Mouse (Mus musculus) heart, embryonic 15.5 days (tissue): ENCODE data around the gene Casq2. TPM values are rescaled to one million over a fixed set of nuclear protein-coding genes. Genes with fewer than 3 reads are reported as not detected.
A peak's percentile ranks its signal among the peaks of the same experiment; 100 is the strongest.

ENCODE experiments used
- ATAC-seq: fragments of 200-750 bp; cut with Nextera tagmentation; replicated peaks from 2 replicates; pipeline ENCODE4 v1.8.0; 2017; ENCODE audit warnings: low read depth, moderate TSS enrichment; ENCODE audit not compliant: insufficient number of reproducible peaks, insufficient read depth, low FRiP score
- H3K27ac ChIP-seq: fragments of 300-500 bp; sonication (generic); 2 replicates; pipeline ENCODE4 v1.5.1; 2015; ENCODE audit warnings: mild to moderate bottlenecking, inconsistent platforms
- H3K27me3 ChIP-seq: fragments of 300-500 bp; sonication (generic); 2 replicates; pipeline ENCODE4 v1.6.1; 2015; ENCODE audit warnings: inconsistent platforms
- H3K36me3 ChIP-seq: fragments of 300-500 bp; sonication (generic); 2 replicates; pipeline ENCODE4 v1.6.1; 2015; ENCODE audit warnings: mild to moderate bottlenecking, inconsistent platforms
- H3K4me1 ChIP-seq: fragments of 300-500 bp; sonication (generic); replicated peaks from 2 replicates; pipeline ENCODE4 v1.6.1; 2015; ENCODE audit warnings: inconsistent platforms
- H3K4me2 ChIP-seq: fragments of 300-500 bp; sonication (generic); 2 replicates; pipeline ENCODE4 v1.6.1; 2015; ENCODE audit warnings: inconsistent platforms, mild to moderate bottlenecking, moderate library complexity
- H3K4me3 ChIP-seq: fragments of 300-500 bp; sonication (generic); 2 replicates; pipeline ENCODE4 v1.5.1; 2015; ENCODE audit warnings: mild to moderate bottlenecking, inconsistent platforms
- H3K9ac ChIP-seq: fragments of 300-500 bp; sonication (generic); 2 replicates; pipeline ENCODE4 v1.6.1; 2015; ENCODE audit warnings: mild to moderate bottlenecking, inconsistent platforms
- H3K9me3 ChIP-seq: fragments of 300-500 bp; sonication (generic); replicated peaks from 2 replicates; pipeline ENCODE4 v1.6.1; 2016; ENCODE audit warnings: inconsistent platforms
- WGBS: fragments of 180-500 bp; shearing (Covaris S2); methylation state at CpG from one replicate; pipeline ENCODE4 v1.1.7; 2015; ENCODE audit warnings: mixed read lengths; 5-methylcytosine and 5-hydroxymethylcytosine counted together
- polyA plus RNA-seq: library from polyadenylated mRNA; unstranded; fragments of >200 nt; fragmentation: Nextera tagmentation; extraction: Ambion mirVana; gene quantifications from 2 replicates; pipeline ENCODE4 v1.2.1, GENCODE M21; 2015

Gene Casq2
- polyA plus RNA-seq, 1 experiment from 2014 or later: 565 TPM

DNA sequence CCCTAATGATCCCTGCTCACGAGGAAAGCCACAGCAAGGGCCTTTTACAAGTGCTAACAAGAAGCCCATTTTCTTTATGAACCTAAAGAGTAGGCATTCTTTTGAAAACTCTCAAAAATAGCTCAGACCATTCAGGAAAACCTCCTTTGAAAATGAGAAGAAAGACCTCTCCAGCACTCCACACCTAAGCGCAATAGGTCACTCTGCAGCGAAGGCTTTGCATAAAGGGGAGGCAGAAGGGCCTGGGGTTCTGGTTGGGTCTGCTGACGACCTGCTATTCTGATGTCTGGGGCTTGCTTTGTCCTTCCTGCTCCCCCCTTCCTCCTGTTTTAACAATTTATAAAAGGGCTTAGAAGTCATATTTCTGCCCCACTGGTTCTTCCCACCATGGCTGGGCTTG is 93.7 kb downstream of the Casq2 start:
- ATAC-seq: no peak
- Histone ChIP-seq H3K9ac (no peak overlapping the region), H3K4me1 (peaks cover 26% of the 10 kb centered on the region), H3K9me3 (no peaks in the 10 kb centered on the region), H3K27me3 (no peaks in the 10 kb centered on the region), H3K4me2 (no peak overlapping the region), H3K36me3 (peaks cover 17% of the 10 kb centered on the region), H3K27ac (no peak overlapping the region; the same call in 1 of the 2 replicates), H3K4me3 (no peak overlapping the region)
- WGBS: 89% methylated on average over 4 of the region's 4 CpGs

DNA sequence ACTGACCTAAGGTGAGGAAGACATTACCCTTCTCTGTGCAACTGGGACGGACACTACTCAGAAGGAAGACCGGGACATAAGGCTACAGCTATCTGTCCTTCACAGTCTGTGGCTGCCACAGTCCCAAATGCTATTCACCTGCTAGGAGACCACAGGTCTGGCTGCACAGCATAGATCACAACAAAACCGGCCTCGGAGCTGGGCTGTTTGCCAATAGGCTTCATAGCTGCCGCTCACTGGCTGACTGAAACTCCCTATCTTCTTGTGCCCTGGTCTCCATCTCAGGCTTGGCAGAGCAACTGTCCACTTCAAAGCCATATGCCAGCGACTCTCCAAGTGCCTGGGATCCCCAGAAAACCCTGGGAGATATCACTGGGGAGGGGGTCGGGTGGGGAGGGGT is 94.5 kb downstream of the Casq2 start:
- Histone ChIP-seq H3K27ac (peak overlapping the region; percentile 68), H3K4me3 (no peak overlapping the region), H3K9ac (no peak overlapping the region), H3K9me3 (no peaks in the 10 kb centered on the region), H3K36me3 (peaks cover 18% of the 10 kb centered on the region), H3K4me2 (no peak overlapping the region), H3K4me1 (peaks cover 26% of the 10 kb centered on the region), H3K27me3 (no peaks in the 10 kb centered on the region)
- WGBS: 32% methylated on average over 7 of the region's 7 CpGs
- peak; percentile 67; the same call in 1 of the 2 replicates for ATAC-seq

DNA sequence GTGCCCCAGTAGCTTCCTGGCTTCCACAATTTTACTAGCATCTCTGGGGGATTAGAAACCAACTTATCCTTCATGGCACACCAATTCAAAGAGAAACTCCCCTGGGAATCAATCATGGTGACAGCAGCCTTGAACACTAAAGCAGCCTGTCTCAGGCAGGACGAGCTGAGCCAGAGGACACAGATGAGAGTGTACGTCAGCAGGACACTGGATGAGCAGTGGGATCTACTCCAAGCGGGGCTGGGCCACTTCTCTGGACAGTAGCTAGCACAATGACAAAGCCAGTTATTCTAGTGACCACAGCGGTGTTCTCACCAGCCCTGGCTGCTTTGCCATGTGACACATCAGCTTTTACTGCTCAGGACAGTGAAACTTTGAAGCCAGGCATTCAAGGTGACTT is 95.0 kb downstream of the Casq2 start:
- H3K4me2 ChIP-seq: no peak overlapping the region
- no peak overlapping the region for H3K4me3 ChIP-seq
- WGBS: 73% methylated on average over 4 of the region's 4 CpGs
- peak overlapping the region; percentile 68 for H3K27ac ChIP-seq
- peaks cover 20% of the 10 kb centered on the region for H3K36me3 ChIP-seq
- peaks cover 26% of the 10 kb centered on the region for H3K4me1 ChIP-seq
- ATAC-seq: no peak
- H3K9me3 ChIP-seq: no peaks in the 10 kb centered on the region
- H3K9ac ChIP-seq: no peak overlapping the region
- no peaks in the 10 kb centered on the region for H3K27me3 ChIP-seq

DNA sequence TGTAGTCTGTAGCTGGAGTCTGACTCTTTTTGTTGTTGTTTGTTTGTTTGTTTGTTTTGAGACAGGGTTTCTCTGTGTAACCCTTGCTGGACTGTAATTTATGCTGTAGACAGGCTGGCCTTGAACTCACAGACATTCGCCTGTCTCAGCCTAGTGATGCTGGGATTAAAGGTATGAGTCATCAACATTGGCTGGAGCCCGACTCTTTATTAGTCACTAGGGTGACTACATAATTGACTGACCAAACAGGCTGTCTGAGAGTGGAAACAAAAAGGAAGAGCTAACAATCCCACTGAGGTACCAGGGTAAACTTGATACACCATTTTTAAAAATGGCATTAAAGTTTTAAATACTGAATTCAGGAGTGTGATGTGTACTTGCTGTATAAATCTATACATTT is 96.4 kb downstream of the Casq2 start:
- Histone ChIP-seq H3K9ac (no peak overlapping the region), H3K4me2 (no peak overlapping the region), H3K27ac (no peak overlapping the region), H3K4me3 (no peak overlapping the region), H3K9me3 (no peaks in the 10 kb centered on the region), H3K27me3 (no peaks in the 10 kb centered on the region), H3K4me1 (peaks cover 26% of the 10 kb centered on the region), H3K36me3 (peaks cover 27% of the 10 kb centered on the region)
- WGBS: 86% methylated on average over 2 of the region's 2 CpGs
- no peak for ATAC-seq

DNA sequence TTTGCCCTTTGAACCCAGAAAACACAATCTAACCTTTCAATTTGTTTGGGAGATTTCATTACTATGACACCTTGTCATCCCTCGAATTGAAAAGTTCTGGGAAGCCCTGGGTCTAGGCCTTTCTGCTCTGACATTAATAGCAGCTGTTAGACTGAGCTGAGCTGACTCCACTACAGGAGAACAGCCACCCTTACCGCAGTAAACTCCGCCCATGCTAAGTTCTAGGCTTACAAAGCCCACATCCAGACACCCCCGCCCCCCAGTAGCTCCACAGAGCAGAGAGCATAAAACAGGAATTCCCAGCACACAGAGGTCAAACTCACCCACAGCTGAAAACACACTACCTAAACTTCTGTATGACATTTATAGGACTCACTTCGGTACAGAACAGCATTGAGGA is 98.5 kb downstream of the Casq2 start:
- no peak overlapping the region for H3K27ac ChIP-seq
- H3K9me3 ChIP-seq: no peaks in the 10 kb centered on the region
- H3K4me1 ChIP-seq: peaks cover 34% of the 10 kb centered on the region
- ATAC-seq: no peak
- no peak overlapping the region for H3K9ac ChIP-seq
- 52% methylated on average over 5 of the region's 5 CpGs for WGBS
- peaks cover 27% of the 10 kb centered on the region for H3K36me3 ChIP-seq
- no peak overlapping the region for H3K4me2 ChIP-seq
- no peak overlapping the region for H3K4me3 ChIP-seq
- no peaks in the 10 kb centered on the region for H3K27me3 ChIP-seq

DNA sequence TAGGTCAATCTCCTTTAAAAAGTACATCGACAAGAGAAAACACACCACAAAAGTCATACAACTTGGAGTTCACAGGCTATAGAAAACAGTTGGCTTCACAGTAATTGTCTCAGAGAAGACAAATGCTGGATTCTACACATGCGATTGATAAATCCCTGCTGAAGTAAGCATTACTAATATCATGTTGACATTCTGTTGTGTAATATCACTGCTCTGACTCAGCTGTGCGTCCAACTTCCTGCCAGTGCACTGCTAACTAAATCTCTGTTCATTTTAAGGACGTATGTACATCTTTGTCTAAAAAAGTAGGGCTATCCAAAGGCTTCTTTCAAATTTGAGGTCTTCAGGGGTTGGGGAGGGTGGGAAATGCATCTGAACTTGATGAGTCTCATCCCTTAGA is 101.2 kb downstream of the Casq2 start:
- Histone ChIP-seq H3K27ac (no peak overlapping the region), H3K27me3 (no peaks in the 10 kb centered on the region), H3K4me2 (no peak overlapping the region), H3K4me1 (peaks cover 35% of the 10 kb centered on the region), H3K36me3 (peaks cover 25% of the 10 kb centered on the region), H3K9ac (no peak overlapping the region), H3K4me3 (no peak overlapping the region), H3K9me3 (no peaks in the 10 kb centered on the region)
- WGBS: 81% methylated on average over 4 of the region's 4 CpGs
- ATAC-seq: no peak

DNA sequence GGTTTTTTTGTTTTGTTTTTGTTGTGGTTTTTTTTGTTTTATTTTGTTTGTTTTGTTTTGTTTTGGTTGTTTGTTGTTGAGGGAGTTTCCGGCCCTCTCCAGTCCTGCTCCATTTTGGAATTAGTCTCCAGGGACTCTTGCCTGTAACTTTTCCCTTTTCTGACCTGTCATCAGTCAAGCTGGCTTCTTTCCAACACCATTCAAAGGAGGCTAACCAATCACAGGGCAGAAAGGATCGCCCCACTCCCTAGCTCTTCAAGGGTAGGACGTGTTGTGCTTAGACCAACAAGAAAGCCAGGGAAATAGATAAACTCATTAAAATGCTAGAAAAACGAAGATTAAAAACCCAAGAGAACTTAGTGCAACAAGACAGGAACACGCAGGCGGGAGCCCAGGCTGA is 102.8 kb downstream of the Casq2 start:
- peaks cover 15% of the 10 kb centered on the region; the same call in 1 of the 2 replicates for H3K36me3 ChIP-seq
- H3K9me3 ChIP-seq: no peaks in the 10 kb centered on the region
- H3K27me3 ChIP-seq: no peaks in the 10 kb centered on the region
- H3K4me1 ChIP-seq: peaks cover 51% of the 10 kb centered on the region
- H3K4me3 ChIP-seq: peak overlapping the region; percentile 6; the same call in 1 of the 2 replicates
- peak overlapping the region; percentile 40 for H3K4me2 ChIP-seq
- H3K9ac ChIP-seq: no peak overlapping the region
- H3K27ac ChIP-seq: peak overlapping the region; percentile 61
- ATAC-seq: no peak; the same call in 1 of the 2 replicates
- 12% methylated on average over 6 of the region's 6 CpGs for WGBS

DNA sequence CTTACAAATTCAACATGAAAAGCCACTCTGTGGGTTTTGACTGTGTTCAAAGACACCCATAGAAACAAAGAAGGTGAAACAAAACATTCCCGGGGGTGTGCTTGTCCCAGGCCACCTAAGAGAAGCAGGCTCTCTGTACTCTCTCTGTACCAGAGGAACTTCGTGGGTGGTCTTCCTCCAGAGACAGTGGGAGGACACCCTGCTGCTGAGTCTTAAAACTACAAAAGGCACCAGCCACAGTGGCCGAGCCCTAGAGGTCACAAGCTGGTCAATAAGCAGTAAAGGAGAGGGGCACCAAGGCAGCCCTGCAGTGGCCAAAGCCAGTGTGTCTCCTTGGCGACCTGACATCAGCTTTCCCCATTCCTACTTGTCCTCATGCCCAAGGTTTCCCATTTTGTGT is 103.8 kb downstream of the Casq2 start:
- ATAC-seq: no peak

DNA sequence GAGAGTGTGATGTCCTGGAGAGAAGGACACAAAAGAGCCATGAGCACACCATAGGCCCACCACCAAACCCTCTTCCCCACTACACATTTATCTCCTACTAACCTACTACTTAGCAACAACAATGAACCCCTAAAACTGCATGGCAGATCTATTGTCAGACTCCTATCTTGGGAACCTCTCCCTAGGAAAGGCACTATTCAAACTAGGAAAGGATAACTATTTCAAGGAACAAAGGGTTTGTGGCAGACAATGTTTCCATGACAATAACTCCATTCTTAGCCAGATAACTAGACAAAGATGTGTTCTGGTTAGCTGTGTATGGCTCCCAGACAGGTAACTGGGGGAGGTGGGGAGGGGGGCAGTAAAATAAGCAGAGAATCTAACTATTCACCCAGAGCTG is 104.4 kb downstream of the Casq2 start:
- Histone ChIP-seq H3K27ac (no peak overlapping the region), H3K9ac (no peak overlapping the region), H3K4me3 (no peak overlapping the region), H3K4me1 (peaks cover 64% of the 10 kb centered on the region), H3K9me3 (no peaks in the 10 kb centered on the region), H3K36me3 (peaks cover 10% of the 10 kb centered on the region; the same call in 1 of the 2 replicates), H3K27me3 (no peaks in the 10 kb centered on the region), H3K4me2 (no peak overlapping the region)
- ATAC-seq: no peak

More for the DNA sequence above, 103.8 kb downstream of the Casq2 start:
- WGBS: 49% methylated on average over 4 of the region's 4 CpGs
- Histone ChIP-seq H3K27ac (0 out of 2 replicates have a peak overlapping the region, but pooled peaks have one; percentile 11), H3K36me3 (peaks cover 11% of the 10 kb centered on the region; the same call in 1 of the 2 replicates), H3K4me2 (no peak overlapping the region), H3K27me3 (no peaks in the 10 kb centered on the region), H3K4me1 (peaks cover 57% of the 10 kb centered on the region), H3K9me3 (no peaks in the 10 kb centered on the region), H3K9ac (no peak overlapping the region), H3K4me3 (no peak overlapping the region)

DNA sequence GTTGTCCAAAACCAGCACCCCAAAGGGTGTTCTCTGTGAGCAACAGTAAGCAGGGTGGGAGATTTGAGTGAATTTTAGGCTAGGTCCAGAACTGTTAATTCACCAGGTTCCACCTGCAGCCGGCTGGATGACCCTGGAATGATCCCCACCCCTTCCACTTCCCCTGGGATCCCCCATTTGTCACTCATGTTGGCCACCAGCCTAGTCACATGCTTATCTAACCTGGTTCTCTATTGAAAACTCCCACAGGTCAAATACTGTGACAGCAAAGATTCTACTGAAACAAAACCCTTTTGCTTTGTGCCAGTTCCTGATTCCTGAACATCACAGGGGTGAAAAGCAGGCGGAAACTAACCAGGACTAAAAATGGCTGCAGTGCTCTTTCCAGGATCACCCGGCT is 105.4 kb downstream of the Casq2 start:
- H3K27ac ChIP-seq: 0 out of 2 replicates have a peak overlapping the region, but pooled peaks have one; percentile 17
- H3K4me3 ChIP-seq: no peak overlapping the region
- ATAC-seq: no peak
- H3K9ac ChIP-seq: no peak overlapping the region
- H3K9me3 ChIP-seq: no peaks in the 10 kb centered on the region
- WGBS: 48% methylated on average over 3 of the region's 3 CpGs
- H3K27me3 ChIP-seq: no peaks in the 10 kb centered on the region
- peaks cover 16% of the 10 kb centered on the region; the same call in 1 of the 2 replicates for H3K36me3 ChIP-seq
- H3K4me2 ChIP-seq: no peak overlapping the region
- H3K4me1 ChIP-seq: peaks cover 70% of the 10 kb centered on the region

DNA sequence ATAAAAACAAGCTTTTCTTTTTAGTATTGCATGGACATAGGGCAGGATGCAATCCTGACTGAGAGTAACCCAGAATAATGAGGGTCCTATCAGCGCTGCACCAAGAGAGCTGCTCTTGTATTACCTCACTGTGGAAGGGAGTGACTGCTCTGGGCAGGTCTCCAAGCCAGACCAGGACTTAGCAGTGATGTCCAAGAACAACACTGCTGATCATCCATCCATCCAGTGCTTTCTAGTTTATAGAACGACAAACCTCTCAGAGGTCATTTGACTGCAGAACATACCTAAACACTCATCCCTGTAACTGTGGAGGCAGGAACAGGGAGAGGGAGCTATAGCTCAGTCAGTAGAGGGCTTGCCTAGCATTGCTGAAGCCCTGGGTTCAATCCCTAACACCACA is 106.4 kb downstream of the Casq2 start:
- H3K9me3 ChIP-seq: no peaks in the 10 kb centered on the region
- 23% methylated on average over 2 of the region's 2 CpGs for WGBS
- no peaks in the 10 kb centered on the region for H3K27me3 ChIP-seq
- no peak overlapping the region for H3K9ac ChIP-seq
- ATAC-seq: peak; percentile 72
- peaks cover 11% of the 10 kb centered on the region; the same call in 1 of the 2 replicates for H3K36me3 ChIP-seq
- peak overlapping the region; percentile 52 for H3K4me2 ChIP-seq
- H3K4me3 ChIP-seq: no peak overlapping the region; the same call in 1 of the 2 replicates
- H3K4me1 ChIP-seq: peaks cover 79% of the 10 kb centered on the region
- peak overlapping the region; percentile 81 for H3K27ac ChIP-seq
